Mouse (Mus musculus): ENCODE measurements at regions not wholly inside any gene's neighbourhood (a gene's known extent, or its start where the extent isn't known, plus 50 kb on each side); places are given as distances from the start of the nearest gene placed in this dataset.

GRCm38 (mm10) chr6:117279786-117280411 lies 111.6 kb downstream of the Cxcl12 start:
- no peak for DNase-seq

- DNase-seq: no peak
Observed at GRCm38 (mm10) chr6:117280911-117281310, 112.6 kb downstream of the Cxcl12 start.

- DNase-seq: no peak
Observed at GRCm38 (mm10) chr6:117283616-117284015, 115.3 kb downstream of the Cxcl12 start.

GRCm38 (mm10) chr6:117284376-117285106 lies 116.2 kb downstream of the Cxcl12 start:
- no peak for DNase-seq

GRCm38 (mm10) chr6:117287396-117287795 lies 119.1 kb downstream of the Cxcl12 start:
- no peak for DNase-seq

GRCm38 (mm10) chr6:117293780-117294465 lies 125.6 kb downstream of the Cxcl12 start:
- DNase-seq: no peak

- DNase-seq: no peak
Observed at GRCm38 (mm10) chr6:117297918-117298317, 129.6 kb downstream of the Cxcl12 start.

GRCm38 (mm10) chr6:117299503-117300288 lies 131.4 kb downstream of the Cxcl12 start:
- no peak for DNase-seq

- DNase-seq: no peak
Observed at GRCm38 (mm10) chr6:117303361-117303760, 135.0 kb downstream of the Cxcl12 start.

GRCm38 (mm10) chr6:117305736-117306250 lies 137.5 kb downstream of the Cxcl12 start:
- DNase-seq: no peak

- DNase-seq: no peak
Observed at GRCm38 (mm10) chr6:117308636-117309035, 140.3 kb downstream of the Cxcl12 start.

GRCm38 (mm10) chr6:117312891-117313781 lies 144.8 kb downstream of the Cxcl12 start:
- no peak for DNase-seq

- no peak for DNase-seq
Observed at GRCm38 (mm10) chr6:117313944-117314566, 145.7 kb downstream of the Cxcl12 start.

GRCm38 (mm10) chr6:117323301-117323700 lies 155.0 kb downstream of the Cxcl12 start:
- DNase-seq: no peak

- DNase-seq: no peak
Observed at GRCm38 (mm10) chr6:117323850-117324249, 155.5 kb downstream of the Cxcl12 start.

- DNase-seq: no peak
Observed at GRCm38 (mm10) chr6:117326835-117327775, 158.8 kb downstream of the Cxcl12 start.

- no peak for DNase-seq
Observed at GRCm38 (mm10) chr6:117329164-117329939, 161.0 kb downstream of the Cxcl12 start.

- DNase-seq: no peak
Observed at GRCm38 (mm10) chr6:117330198-117330597, 161.9 kb downstream of the Cxcl12 start.

- DNase-seq: no peak
Observed at GRCm38 (mm10) chr6:117330726-117331360, 162.5 kb downstream of the Cxcl12 start.
